Mouse (Mus musculus) liver, postnatal 0 days (tissue): ENCODE results near the gene Aldh1a7. TPM values are rescaled to one million over a fixed set of nuclear protein-coding genes. Genes with fewer than 3 reads are reported as not detected.
A peak's percentile ranks its signal among the peaks of the same experiment; 100 is the strongest.

Experiments used
- ATAC-seq: fragments of 200-750 bp; cut with Nextera tagmentation; 2 replicates; pipeline ENCODE4 v1.8.0; 2017; ENCODE audit warnings: mild to moderate bottlenecking, moderate library complexity
- DNase-seq: peaks from one replicate; pipeline ENCODE4 v3.0.0-alpha.2; 2016
- H3K27ac ChIP-seq: fragments of 300-500 bp; sonication (generic); 2 replicates; pipeline ENCODE4 v1.5.1; 2014; ENCODE audit warnings: antibody characterized with exemption, moderate library complexity, mild to moderate bottlenecking, low read depth
- H3K27me3 ChIP-seq: fragments of 300-500 bp; sonication (generic); 2 replicates; pipeline ENCODE4 v1.6.1; 2014; ENCODE audit warnings: low read length, control low read depth, mixed read lengths; ENCODE audit not compliant: insufficient read depth
- H3K36me3 ChIP-seq: fragments of 300-500 bp; sonication (generic); replicated peaks from 2 replicates; pipeline ENCODE4 v1.6.1; 2014; ENCODE audit warnings: mild to moderate bottlenecking, control low read depth, low read length, moderate library complexity, mixed read lengths; ENCODE audit not compliant: insufficient read depth
- H3K4me1 ChIP-seq: fragments of 300-500 bp; sonication (generic); 2 replicates; pipeline ENCODE4 v1.6.1; 2014; ENCODE audit warnings: antibody characterized with exemption, mild to moderate bottlenecking, control low read depth; ENCODE audit not compliant: insufficient read depth
- H3K4me2 ChIP-seq: fragments of 300-500 bp; sonication (generic); 2 replicates; pipeline ENCODE4 v1.6.1; 2014; ENCODE audit warnings: low read depth, mild to moderate bottlenecking, low read length, moderate library complexity, mixed read lengths
- H3K4me3 ChIP-seq: fragments of 300-500 bp; sonication (generic); 2 replicates; pipeline ENCODE4 v1.5.1; 2014; ENCODE audit warnings: low read depth, low read length
- H3K9ac ChIP-seq: fragments of 300-500 bp; sonication (generic); replicated peaks from 2 replicates; pipeline ENCODE4 v1.6.1; 2014; ENCODE audit warnings: mild to moderate bottlenecking, moderate library complexity
- H3K9me3 ChIP-seq: fragments of 300-500 bp; sonication (generic); 2 replicates; pipeline ENCODE4 v1.6.1; 2016; ENCODE audit warnings: mild to moderate bottlenecking, control low read depth, low read length, mixed read lengths
- CTCF ChIP-seq: sonication (generic); IDR thresholded peaks from 2 replicates; pipeline ENCODE4 v1.5.1; 2016; ENCODE audit warnings: antibody characterized with exemption, low read depth
- EP300 ChIP-seq: IDR thresholded peaks from 2 replicates; pipeline ENCODE4 v1.6.1; 2016; ENCODE audit warnings: antibody characterized with exemption, low read depth, mild to moderate bottlenecking
- WGBS: fragments of 180-500 bp; shearing (Covaris S2); extraction: QIAGEN DNeasy Blood & Tissue Kit; methylation state at CpG from one replicate; pipeline ENCODE4 v1.1.7; 2014; ENCODE audit not compliant: insufficient replicate concordance; 5-methylcytosine and 5-hydroxymethylcytosine counted together
- polyA plus RNA-seq: library from polyadenylated mRNA; unstranded; fragments of >200 nt; fragmentation: Nextera tagmentation; extraction: Ambion mirVana; gene quantifications from 2 replicates; pipeline ENCODE4 v1.2.1, GENCODE M21; 2015

The Aldh1a7 gene
- polyA plus RNA-seq, 1 experiment from 2014 or later: 1.6 TPM

DNA sequence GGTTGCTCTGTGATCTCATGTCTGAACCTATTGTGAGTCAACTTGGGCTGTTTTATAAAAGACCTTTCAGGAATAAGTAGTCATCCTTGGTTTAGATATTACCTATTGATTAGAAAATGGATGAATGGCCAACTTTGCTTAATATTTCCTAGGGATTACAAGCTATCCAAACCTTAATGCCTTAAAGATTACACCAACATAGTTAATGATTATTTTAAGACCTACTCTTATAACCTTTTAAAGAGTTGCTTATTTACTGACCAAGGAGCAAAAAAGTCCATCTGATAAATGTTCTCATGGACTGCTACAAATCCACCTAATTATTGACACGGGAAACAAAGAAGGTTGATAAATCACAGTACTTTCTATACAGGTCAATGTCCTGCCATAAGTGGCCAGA is 17.3 kb upstream of the Aldh1a7 start:
- no peak for DNase-seq
- no peak for ATAC-seq
- H3K9me3 ChIP-seq: no peaks in the 10 kb centered on the region
- TF ChIP-seq CTCF (no peak), EP300 (no peak)
- no peak overlapping the region for H3K4me2 ChIP-seq
- no peaks in the 10 kb centered on the region for H3K4me1 ChIP-seq
- H3K36me3 ChIP-seq: no peaks in the 10 kb centered on the region
- no peak overlapping the region for H3K4me3 ChIP-seq
- H3K27me3 ChIP-seq: no peaks in the 10 kb centered on the region
- H3K9ac ChIP-seq: no peak overlapping the region
- WGBS: 64% methylated on average over 1 of the region's 1 CpGs
- no peak overlapping the region for H3K27ac ChIP-seq

DNA sequence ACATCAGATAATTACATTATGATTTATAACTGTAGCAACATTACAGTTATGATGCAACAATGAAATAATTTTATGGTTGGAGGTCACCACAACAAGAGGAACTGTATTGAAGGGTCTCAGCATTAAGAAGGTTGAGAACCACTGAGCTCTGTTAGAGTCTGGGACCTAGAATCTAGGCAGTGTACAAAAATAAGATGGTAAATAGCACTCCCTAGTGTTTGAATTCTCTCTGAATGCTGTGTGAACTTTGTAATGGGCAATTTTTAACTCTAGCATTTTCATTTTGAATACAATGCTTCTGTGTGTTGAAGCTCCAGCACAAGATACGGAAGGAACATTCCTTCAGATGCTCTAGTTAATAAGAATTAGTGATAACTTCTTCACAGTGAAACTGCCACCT is 916 bp upstream of the Aldh1a7 start:
- H3K4me1 ChIP-seq: no peaks in the 10 kb centered on the region
- H3K27me3 ChIP-seq: no peaks in the 10 kb centered on the region
- DNase-seq (no peak), ATAC-seq (no peak)
- H3K4me2 ChIP-seq: no peak overlapping the region
- H3K4me3 ChIP-seq: no peak overlapping the region
- 74% methylated on average over 1 of the region's 1 CpGs for WGBS
- no peaks in the 10 kb centered on the region for H3K9me3 ChIP-seq
- TF ChIP-seq EP300 (no peak), CTCF (peak; percentile 25; the same call in 1 of the 2 replicates)
- H3K27ac ChIP-seq: no peak overlapping the region
- H3K9ac ChIP-seq: no peak overlapping the region
- no peaks in the 10 kb centered on the region for H3K36me3 ChIP-seq

DNA sequence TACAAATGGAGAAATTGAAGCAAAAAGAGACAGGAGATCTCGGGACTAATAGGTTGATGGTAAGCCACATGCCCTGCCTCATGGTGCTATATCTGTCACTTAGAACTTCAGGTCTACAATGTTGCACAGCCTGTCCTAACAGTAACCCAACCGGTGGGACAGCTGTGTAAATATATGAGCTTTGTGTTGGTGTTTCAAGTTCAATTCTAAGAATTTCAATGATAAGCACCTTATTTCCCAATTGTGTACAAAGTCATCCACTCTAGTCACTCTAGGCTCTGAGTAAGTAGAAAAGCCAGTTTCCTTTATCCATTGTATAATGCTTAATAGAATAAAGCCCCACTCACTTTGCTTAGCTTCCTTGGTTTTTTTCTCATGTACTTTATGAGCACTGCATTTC is 4.4 kb downstream of the Aldh1a7 start:
- no peaks in the 10 kb centered on the region for H3K9me3 ChIP-seq
- no peak overlapping the region for H3K27ac ChIP-seq
- H3K4me2 ChIP-seq: no peak overlapping the region
- H3K27me3 ChIP-seq: no peaks in the 10 kb centered on the region
- TF ChIP-seq EP300 (no peak), CTCF (no peak)
- no peak for DNase-seq
- 55% methylated on average over 2 of the region's 2 CpGs for WGBS
- H3K9ac ChIP-seq: no peak overlapping the region
- no peaks in the 10 kb centered on the region for H3K36me3 ChIP-seq
- no peaks in the 10 kb centered on the region for H3K4me1 ChIP-seq
- no peak overlapping the region for H3K4me3 ChIP-seq
- no peak for ATAC-seq

DNA sequence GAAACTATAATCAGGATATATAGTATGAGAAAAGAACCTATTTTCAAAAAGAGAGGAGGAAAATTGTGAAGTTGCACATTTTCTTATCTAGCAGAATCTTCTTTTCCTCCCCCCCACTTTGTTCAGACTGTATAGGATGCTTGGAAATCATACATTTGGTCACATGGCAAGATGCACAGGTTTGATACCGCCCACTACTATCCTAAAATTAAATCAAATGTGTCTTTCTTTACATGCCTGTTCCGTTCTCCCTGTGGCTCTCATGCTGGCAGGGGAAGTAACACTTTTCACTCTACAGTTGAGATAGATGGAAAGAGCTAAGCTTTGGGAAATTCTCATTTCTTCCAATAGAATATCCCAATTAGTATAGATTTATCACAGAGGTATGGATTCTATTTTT is 7.1 kb downstream of the Aldh1a7 start:
- Histone ChIP-seq H3K4me3 (no peak overlapping the region), H3K4me2 (no peak overlapping the region), H3K4me1 (no peaks in the 10 kb centered on the region), H3K36me3 (no peaks in the 10 kb centered on the region), H3K27ac (no peak overlapping the region), H3K9me3 (no peaks in the 10 kb centered on the region), H3K9ac (no peak overlapping the region), H3K27me3 (no peaks in the 10 kb centered on the region)
- TF ChIP-seq EP300 (no peak), CTCF (no peak)
- ATAC-seq (no peak), DNase-seq (no peak)
- 81% methylated on average over 2 of the region's 2 CpGs for WGBS

DNA sequence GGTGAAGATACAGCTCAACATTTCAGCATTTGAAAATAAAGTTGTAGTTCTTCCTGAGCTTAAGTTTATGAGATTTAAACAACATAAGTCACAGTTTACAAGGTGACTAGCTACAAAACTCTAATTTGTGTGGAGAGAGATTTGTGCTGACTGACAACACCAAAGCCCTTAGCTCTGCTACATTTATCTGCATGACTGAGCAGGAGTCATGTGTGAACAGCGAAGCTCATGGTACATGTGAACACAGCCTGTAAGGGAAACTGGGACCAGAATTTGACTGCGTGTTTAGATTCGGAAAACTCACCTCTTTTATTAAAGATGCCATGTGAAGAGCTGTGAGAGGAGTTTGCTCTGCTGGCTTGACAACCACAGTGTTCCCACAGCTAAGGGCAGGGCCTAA is 11.7 kb downstream of the Aldh1a7 start:
- Histone ChIP-seq H3K9me3 (no peaks in the 10 kb centered on the region), H3K9ac (no peak overlapping the region), H3K27me3 (no peaks in the 10 kb centered on the region), H3K36me3 (no peaks in the 10 kb centered on the region), H3K4me1 (no peaks in the 10 kb centered on the region), H3K4me3 (no peak overlapping the region), H3K4me2 (no peak overlapping the region), H3K27ac (no peak overlapping the region)
- TF ChIP-seq CTCF: no peak
- DNase-seq: no peak
- 83% methylated on average over 3 of the region's 3 CpGs for WGBS
- no peak for ATAC-seq

DNA sequence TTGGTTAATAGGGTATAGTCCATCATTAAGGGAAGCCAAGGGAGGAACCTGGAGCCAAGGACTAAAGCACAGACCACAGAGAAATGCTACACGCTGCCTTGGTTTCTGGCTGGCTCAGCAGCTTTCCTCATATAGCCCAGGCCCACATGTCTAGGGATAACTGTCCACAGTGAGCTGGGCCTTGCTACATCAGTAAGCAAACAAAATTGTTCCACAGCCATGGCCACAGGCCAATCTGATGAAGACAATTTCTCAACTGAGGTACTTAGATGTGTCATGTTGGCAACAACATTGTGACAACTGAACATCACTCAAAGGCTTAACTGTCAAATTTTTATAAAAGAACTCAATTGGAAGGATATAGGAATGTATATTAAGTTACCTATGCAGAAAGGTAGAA is 12.3 kb downstream of the Aldh1a7 start:
- Histone ChIP-seq H3K9ac (no peak overlapping the region), H3K27ac (no peak overlapping the region), H3K4me1 (no peaks in the 10 kb centered on the region), H3K9me3 (no peaks in the 10 kb centered on the region), H3K4me2 (no peak overlapping the region), H3K27me3 (no peaks in the 10 kb centered on the region), H3K36me3 (no peaks in the 10 kb centered on the region), H3K4me3 (no peak overlapping the region)
- ATAC-seq (peak; percentile 76), DNase-seq (peak; percentile 30)
- TF ChIP-seq CTCF (no peak), EP300 (no peak)
- 75% methylated on average over 1 of the region's 1 CpGs for WGBS

DNA sequence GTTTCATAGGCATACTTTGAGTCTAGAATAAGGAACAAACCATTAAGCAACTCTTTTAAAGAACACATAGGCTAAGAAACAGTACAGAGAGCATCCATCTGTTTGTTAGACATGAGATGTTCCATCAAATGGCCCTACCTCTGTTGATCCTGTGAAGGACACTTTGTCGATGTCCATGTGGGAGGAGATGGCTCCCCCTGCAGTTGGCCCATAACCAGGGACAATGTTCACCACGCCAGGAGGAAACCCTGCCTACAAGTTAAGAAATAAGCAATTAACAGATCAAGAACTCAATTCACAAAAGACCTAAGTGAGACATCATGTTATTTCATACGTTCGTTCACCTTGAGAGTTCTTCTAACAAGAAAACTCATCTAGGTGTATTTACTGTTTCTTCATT is 12.8 kb downstream of the Aldh1a7 start:
- no peak for TF ChIP-seq CTCF
- TF ChIP-seq EP300: no peak
- Histone ChIP-seq H3K36me3 (no peaks in the 10 kb centered on the region), H3K9ac (no peak overlapping the region), H3K4me3 (no peak overlapping the region), H3K4me2 (no peak overlapping the region), H3K27ac (no peak overlapping the region), H3K27me3 (no peaks in the 10 kb centered on the region), H3K4me1 (no peaks in the 10 kb centered on the region), H3K9me3 (no peaks in the 10 kb centered on the region)
- no peak for DNase-seq
- 78% methylated on average over 4 of the region's 4 CpGs for WGBS
- no peak for ATAC-seq
